Mouse (Mus musculus) heart, embryonic 13.5 days (tissue): ENCODE measurements around the gene Gm17019. TPM values are rescaled to one million over a fixed set of nuclear protein-coding genes. Genes with fewer than 3 reads are reported as not detected.
"Not testable (repeated sequence)": the region's sequence is repeated elsewhere in the genome, so short reads cannot be mapped to it uniquely, and the experiment has no call there.

ENCODE experiments used
- ATAC-seq: fragments of 200-750 bp; cut with Nextera tagmentation; 2 replicates; pipeline ENCODE4 v1.8.0; 2017; ENCODE audit warnings: moderate TSS enrichment; ENCODE audit not compliant: insufficient number of reproducible peaks, low FRiP score, low TSS enrichment; ENCODE audit errors: extremely low read depth
- H3K27ac ChIP-seq: fragments of 300-500 bp; sonication (generic); replicated peaks from 2 replicates; pipeline ENCODE4 v1.5.1; 2015; ENCODE audit warnings: moderate library complexity, mild to moderate bottlenecking, inconsistent platforms
- H3K27me3 ChIP-seq: fragments of 300-500 bp; sonication (generic); replicated peaks from 2 replicates; pipeline ENCODE4 v1.6.1; 2015; ENCODE audit warnings: mild to moderate bottlenecking, inconsistent platforms
- H3K36me3 ChIP-seq: fragments of 300-500 bp; sonication (generic); 2 replicates; pipeline ENCODE4 v1.6.1; 2015; ENCODE audit warnings: mild to moderate bottlenecking, inconsistent platforms
- H3K4me1 ChIP-seq: fragments of 300-500 bp; sonication (generic); 2 replicates; pipeline ENCODE4 v1.6.1; 2015; ENCODE audit warnings: inconsistent platforms
- H3K4me2 ChIP-seq: fragments of 300-500 bp; sonication (generic); 2 replicates; pipeline ENCODE4 v1.6.1; 2015; ENCODE audit warnings: inconsistent platforms, mild to moderate bottlenecking, moderate library complexity
- H3K4me3 ChIP-seq: fragments of 300-500 bp; sonication (generic); 2 replicates; pipeline ENCODE4 v1.5.1; 2015; ENCODE audit warnings: moderate library complexity, mild to moderate bottlenecking, inconsistent platforms
- H3K9ac ChIP-seq: fragments of 300-500 bp; sonication (generic); 2 replicates; pipeline ENCODE4 v1.6.1; 2015; ENCODE audit warnings: inconsistent platforms, mild to moderate bottlenecking, moderate library complexity
- H3K9me3 ChIP-seq: fragments of 300-500 bp; sonication (generic); 2 replicates; pipeline ENCODE4 v1.6.1; 2016; ENCODE audit warnings: inconsistent platforms
- WGBS: fragments of 180-500 bp; shearing (Covaris S2); methylation state at CpG from one replicate; pipeline ENCODE4 v1.1.7; 2015; ENCODE audit warnings: mixed read lengths; 5-methylcytosine and 5-hydroxymethylcytosine counted together
- polyA plus RNA-seq: library from polyadenylated mRNA; unstranded; fragments of >200 nt; fragmentation: Nextera tagmentation; extraction: Ambion mirVana; gene quantifications from 2 replicates; pipeline ENCODE4 v1.2.1, GENCODE M21; 2015

Gm17019 gene
- polyA plus RNA-seq, 1 experiment from 2014 or later, result not detected

DNA sequence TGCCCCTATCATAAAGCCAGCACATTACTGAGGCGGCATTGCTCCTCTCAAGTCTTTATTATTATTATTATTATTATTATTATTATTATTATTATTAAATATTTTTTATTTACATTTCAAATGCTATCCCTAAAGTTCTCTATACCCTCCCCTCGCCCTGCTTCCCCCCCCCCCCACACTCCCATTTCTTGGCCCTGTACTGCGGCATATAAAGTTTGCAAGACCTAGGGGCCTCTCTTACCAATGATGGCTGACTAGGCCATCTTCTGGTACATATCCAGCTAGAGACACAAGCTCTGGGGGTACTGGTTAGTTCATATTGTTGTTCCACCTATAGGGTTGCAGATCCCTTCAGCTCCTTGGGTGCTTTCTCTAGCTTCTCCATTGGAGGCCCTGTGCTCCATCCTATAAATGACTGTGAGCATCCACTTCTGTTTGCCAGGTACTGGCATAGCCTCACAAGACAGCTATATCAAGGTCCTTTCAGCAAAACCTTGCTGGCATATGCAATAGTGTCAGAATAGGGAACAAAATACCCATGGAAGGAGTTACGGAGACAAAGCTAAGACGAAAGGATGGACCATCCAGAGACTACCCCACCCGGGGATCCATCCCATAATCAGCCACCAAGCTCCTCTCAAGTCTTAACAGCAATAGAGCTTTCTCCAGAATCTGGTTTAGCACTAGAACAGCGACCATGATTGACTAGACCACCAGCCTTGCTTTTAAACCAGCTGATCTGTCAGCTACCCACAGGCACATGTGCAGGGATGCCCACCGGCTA, 42.2 kb downstream of the Gm17019 start:
- ATAC-seq, result peak; percentile 42; the same call in 1 of the 2 replicates
- not testable (repeated sequence) for H3K36me3 ChIP-seq, H3K27me3 ChIP-seq, H3K4me2 ChIP-seq, H3K27ac ChIP-seq, H3K4me1 ChIP-seq, H3K9ac ChIP-seq, H3K4me3 ChIP-seq
- 67% methylated on average over 8 of the region's 8 CpGs for WGBS
- 0 out of 2 replicates have a peak, but pooled peaks cover 27% of the 10 kb centered on the region for H3K9me3 ChIP-seq

DNA sequence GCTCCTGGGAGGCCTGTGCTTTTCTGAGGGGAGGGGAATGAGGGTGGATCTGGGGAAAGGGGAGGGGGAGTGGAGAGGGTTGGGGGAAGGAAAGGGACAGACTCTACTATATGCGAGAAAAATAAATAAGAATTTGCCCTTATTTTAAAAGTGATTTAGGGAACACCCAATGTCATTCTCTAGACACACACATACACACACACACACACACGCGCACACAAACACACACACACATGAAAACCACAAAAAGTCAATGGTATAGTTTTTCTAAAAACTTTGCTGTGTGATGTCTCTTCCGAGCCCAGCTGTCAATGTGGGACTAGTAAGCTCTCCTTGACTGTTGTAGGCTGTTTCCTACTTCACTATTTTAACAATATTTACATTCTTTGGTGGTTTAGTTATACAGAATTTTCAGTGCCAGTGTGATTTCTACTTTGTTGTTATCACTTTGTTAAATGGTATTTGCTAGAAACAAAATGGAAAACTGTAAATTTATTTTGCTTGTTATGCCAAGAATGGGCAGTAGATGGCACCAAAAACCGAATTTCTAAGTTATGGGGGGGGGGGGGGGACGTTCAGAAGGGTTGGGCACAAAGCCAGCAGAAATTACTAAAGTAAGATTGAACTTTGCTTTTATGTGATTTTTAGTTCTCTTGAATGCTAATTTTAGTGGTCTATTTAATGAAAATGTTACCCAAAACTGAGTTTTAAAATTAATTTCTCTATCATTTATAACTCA, 46.0 kb downstream of the Gm17019 start:
- H3K4me3 ChIP-seq, H3K36me3 ChIP-seq, H3K9ac ChIP-seq, H3K4me2 ChIP-seq, H3K27ac ChIP-seq, H3K27me3 ChIP-seq, H3K4me1 ChIP-seq: not testable (repeated sequence)
- 30% methylated on average over 6 of the region's 6 CpGs for WGBS
- peak; percentile 76 for ATAC-seq
- H3K9me3 ChIP-seq, result peaks cover 23% of the 10 kb centered on the region

Other genes starting within 250 kb of the Gm17019 start
- not detected in 2 replicates for gene Gm9758, start 118.1 kb downstream of the Gm17019 start, polyA plus RNA-seq
- gene Speer4e, start 94.6 kb downstream of the Gm17019 start, polyA plus RNA-seq, result not detected in 2 replicates
- gene Gm10354, start 54.1 kb downstream of the Gm17019 start, polyA plus RNA-seq, result not detected in 2 replicates